In the genomic region with DNA sequence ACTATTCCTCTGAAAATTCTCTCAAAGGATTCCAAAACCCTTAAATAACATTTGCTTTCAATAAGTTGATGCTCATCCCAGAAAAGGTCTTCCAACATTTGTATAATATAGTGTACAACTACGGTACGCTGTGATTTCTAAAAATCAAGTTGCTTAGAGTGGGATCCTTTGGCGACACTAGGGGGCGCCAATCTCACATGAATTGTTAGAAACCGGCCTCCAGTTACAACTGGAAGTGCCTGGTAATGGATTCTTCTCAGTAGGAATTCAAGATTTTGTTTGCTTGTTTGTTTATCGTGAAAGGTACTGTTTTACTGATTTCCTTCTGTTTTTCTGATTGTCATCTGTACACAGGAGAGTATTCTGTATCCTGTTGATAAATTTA, we compare ENCODE assay signal across 8 mouse cellular contexts. TPM values are rescaled to one million over a fixed set of nuclear protein-coding genes. Genes with fewer than 3 reads are reported as not detected.
DNase-seq lines count a peak whose midpoint lies in the region.

No protein-coding gene starts in this region.

- DNase-seq in A20 (ENCODE audit: low read depth, low spot score), result peak; percentile 66
- DNase-seq in T-cell, adult 2 months (ENCODE audit: low spot score), result peak; percentile 38
- DNase-seq in cerebellum, postnatal 25 days, result peak; percentile 49 to 85
- peak; percentile 5 to 23 for DNase-seq in gastrocnemius, adult 8-10 months (ENCODE audit: low spot score in 2 of 2)
- DNase-seq in kidney, adult 8-10 months, result peak; percentile 39 to 73
- peak; percentile 77 for DNase-seq in left cerebral cortex, postnatal 4 days
- DNase-seq in natural killer cell, adult 2 months (ENCODE audit: low spot score in 2 of 2), result peak; percentile 36 to 48
- peak; percentile 34 for DNase-seq in testis, postnatal 14 days (ENCODE audit: low spot score)

- intact Hi-C loops in left cerebral cortex, postnatal 4 days (cut with DNase I), result loop anchor here (5.0 kb wide), 1 partner anchor 196 kb away; no protein-coding TSS in a partner anchor

RNA-seq across cellular contexts. Expression of gene Gabrr3, which starts 13.7 kb away (rescaled TPM):
- not detected for total RNA-seq in gastrocnemius, adult 8-10 months (2022)
- not detected for total RNA-seq in left cerebral cortex, postnatal 4 days (2021)

RNA-seq across cellular contexts. Expression of gene Riox2, which starts 50.7 kb away (rescaled TPM):
- 10 to 100 TPM; 12.5 to 13.7 (median 12.8) TPM for total RNA-seq in gastrocnemius, adult 8-10 months (2022)
- total RNA-seq in left cerebral cortex, postnatal 4 days (2021), result 10 to 100 TPM; 15.9 to 16.0 TPM

RNA-seq across cellular contexts. Expression of gene Olfr209, which starts 57.1 kb away (rescaled TPM):
- total RNA-seq in gastrocnemius, adult 8-10 months (2022), result not detected
- not detected for total RNA-seq in left cerebral cortex, postnatal 4 days (2021)

Comparison
In these comparisons a context has a peak if more than half of its experiments do, and no peak if none do; other contexts are left out.
1. Peak in every context shown above with its lines: DNase-seq.
2. DNase-seq: peak in every context shown above with its lines; median percentile 77 in left cerebral cortex, postnatal 4 days; 67 in cerebellum, postnatal 25 days; 66 in A20; 56 in kidney, adult 8-10 months; 42 in natural killer cell, adult 2 months; 38 in T-cell, adult 2 months; 34 in testis, postnatal 14 days; 14 in gastrocnemius, adult 8-10 months.